Mouse (Mus musculus): Measurements from ENCODE around the gene Csrp1. TPM values are rescaled to one million over a fixed set of nuclear protein-coding genes. Genes with fewer than 3 reads are reported as not detected.

Csrp1 gene
- polyA plus RNA-seq, 1 experiment: 147 TPM

DNA sequence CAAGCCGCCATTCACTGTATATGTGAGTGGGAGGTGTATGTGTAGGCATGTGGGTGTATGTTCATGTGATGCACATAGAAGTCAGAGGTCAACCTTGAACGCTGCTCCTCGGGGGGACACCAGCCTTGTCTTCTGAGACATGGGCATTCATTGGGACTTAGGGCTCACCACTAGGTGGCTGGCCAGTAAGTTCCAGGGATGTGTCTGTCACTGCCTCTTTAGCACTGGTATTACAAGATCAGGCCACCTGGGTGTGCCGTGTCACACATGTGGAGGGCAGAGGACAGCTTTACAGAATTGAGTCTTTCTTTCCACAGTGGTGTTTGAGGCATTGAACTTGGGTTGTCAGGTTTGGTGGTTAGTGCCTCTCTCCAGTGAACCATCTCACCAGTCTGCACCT, 22.4 kb upstream of the Csrp1 start:
- 69% methylated on average over 4 of the region's 4 CpGs for WGBS
- Histone ChIP-seq H3K36me3 (ENCODE audit: control insufficient read depth, insufficient read depth, low read length) (no peaks in the 10 kb centered on the region), H3K27me3 (ENCODE audit: control insufficient read depth, insufficient read depth, low read length) (peaks cover 4% of the 10 kb centered on the region), H3K4me3 (ENCODE audit: low read depth, low read length) (no peak overlapping the region), H3K27ac (ENCODE audit: insufficient read depth, low read depth, low read length) (no peak overlapping the region), H3K4me1 (ENCODE audit: control insufficient read depth, insufficient read depth, insufficient read length, low read length) (no peaks in the 10 kb centered on the region)
- TF ChIP-seq CTCF (IDR thresholded peaks at IDR 0.05; ENCODE audit: extremely low read depth, insufficient read length, insufficient replicate concordance, low read depth, low read length) (no peak), POLR2A (IDR thresholded peaks at IDR 0.05; ENCODE audit: low read depth, low read length) (no peak)

DNA sequence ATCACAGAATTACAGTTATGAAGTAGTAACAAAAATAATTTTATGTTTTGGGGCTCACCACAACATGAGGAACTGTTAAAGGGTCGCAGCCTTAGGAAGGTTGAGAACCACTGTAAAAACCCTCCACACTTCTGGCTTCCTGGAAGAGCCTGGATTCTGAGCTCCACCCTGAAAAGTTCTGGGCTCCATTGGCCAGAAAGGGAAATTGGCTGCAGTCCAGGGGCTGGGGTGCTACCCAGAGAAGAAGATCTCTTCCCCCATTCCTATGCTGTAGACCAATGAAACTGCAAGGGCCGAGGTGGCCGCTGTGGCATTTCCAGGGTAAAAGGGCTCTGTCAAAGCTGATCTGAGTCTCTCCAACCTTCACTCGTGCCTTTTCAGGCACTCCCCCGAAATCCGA, 21.8 kb upstream of the Csrp1 start:
- no peak overlapping the region for H3K4me3 ChIP-seq (ENCODE audit: low read depth, low read length)
- no peaks in the 10 kb centered on the region for H3K4me1 ChIP-seq (ENCODE audit: control insufficient read depth, insufficient read depth, insufficient read length, low read length)
- no peak for TF ChIP-seq CTCF (IDR thresholded peaks at IDR 0.05; ENCODE audit: extremely low read depth, insufficient read length, insufficient replicate concordance, low read depth, low read length)
- no peak for TF ChIP-seq POLR2A (IDR thresholded peaks at IDR 0.05; ENCODE audit: low read depth, low read length)
- no peak overlapping the region for H3K27ac ChIP-seq (ENCODE audit: insufficient read depth, low read depth, low read length)
- no peaks in the 10 kb centered on the region for H3K36me3 ChIP-seq (ENCODE audit: control insufficient read depth, insufficient read depth, low read length)
- peaks cover 4% of the 10 kb centered on the region for H3K27me3 ChIP-seq (ENCODE audit: control insufficient read depth, insufficient read depth, low read length)
- 52% methylated on average over 6 of the region's 6 CpGs for WGBS

DNA sequence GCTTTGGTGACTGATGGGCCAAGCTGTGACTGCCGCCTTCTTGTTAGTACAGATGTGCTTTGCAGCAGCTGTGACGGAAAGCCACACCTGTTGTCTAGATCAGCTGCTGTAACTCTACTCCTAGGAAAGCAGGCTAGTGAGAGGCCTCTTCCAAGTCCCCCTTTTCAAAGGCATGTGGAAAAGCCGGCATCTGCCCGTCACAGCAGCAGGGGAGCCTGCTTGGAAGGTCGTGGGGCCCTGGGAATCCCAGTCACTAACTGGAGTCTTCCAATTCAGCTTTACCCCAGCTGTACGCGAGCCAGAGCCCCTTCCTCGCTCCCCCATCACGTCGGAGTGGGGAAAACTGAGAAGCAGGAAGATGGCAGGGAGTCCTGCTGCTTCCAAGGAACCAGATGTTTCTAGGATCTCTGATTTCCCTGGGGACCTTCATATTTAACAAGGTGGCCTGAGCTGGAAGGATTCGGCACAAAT, 21.4 kb upstream of the Csrp1 start:
- no peak overlapping the region for H3K27ac ChIP-seq (ENCODE audit: insufficient read depth, low read depth, low read length)
- peaks cover 4% of the 10 kb centered on the region for H3K27me3 ChIP-seq (ENCODE audit: control insufficient read depth, insufficient read depth, low read length)
- no peaks in the 10 kb centered on the region for H3K36me3 ChIP-seq (ENCODE audit: control insufficient read depth, insufficient read depth, low read length)
- TF ChIP-seq POLR2A (IDR thresholded peaks at IDR 0.05; ENCODE audit: low read depth, low read length): no peak
- TF ChIP-seq CTCF (IDR thresholded peaks at IDR 0.05; ENCODE audit: extremely low read depth, insufficient read length, insufficient replicate concordance, low read depth, low read length): no peak
- H3K4me1 ChIP-seq (ENCODE audit: control insufficient read depth, insufficient read depth, insufficient read length, low read length): no peaks in the 10 kb centered on the region
- no peak overlapping the region for H3K4me3 ChIP-seq (ENCODE audit: low read depth, low read length)
- WGBS: 42% methylated on average over 11 of the region's 11 CpGs

DNA sequence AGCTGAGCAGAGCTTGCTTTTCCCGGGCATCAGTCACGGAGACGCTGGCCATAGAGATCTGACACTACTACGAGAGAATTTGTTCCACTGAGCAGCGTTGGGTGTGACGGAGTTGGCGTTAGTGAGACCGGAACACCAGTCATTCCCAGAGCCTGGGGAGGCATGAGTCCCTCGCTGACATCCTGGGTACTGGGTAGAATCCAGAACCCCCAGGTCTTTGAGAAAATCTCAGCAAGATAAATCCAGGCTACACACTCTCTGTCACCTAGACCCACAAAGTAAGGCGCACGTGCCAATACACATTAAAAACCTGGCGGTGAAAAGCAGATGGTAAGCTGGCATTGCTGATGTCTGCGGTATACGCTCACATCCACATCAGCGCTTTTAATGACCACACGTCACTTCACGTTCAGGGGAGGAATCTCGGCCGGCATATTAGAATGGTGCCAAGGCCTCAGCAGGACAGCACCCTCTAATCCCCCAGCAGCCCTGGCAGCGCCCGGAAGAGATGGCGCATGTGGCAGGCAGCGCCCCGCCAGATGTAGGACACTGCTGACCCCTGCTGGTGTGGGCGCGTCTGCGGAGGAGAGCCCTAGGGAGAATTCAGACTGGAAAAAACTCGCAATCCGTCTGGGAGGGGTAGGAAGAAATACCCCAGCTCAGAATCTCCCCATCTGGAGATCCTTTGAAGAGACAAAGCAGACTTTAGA, 20.7 kb upstream of the Csrp1 start:
- WGBS: 9% methylated on average over 29 of the region's 29 CpGs
- Histone ChIP-seq H3K36me3 (ENCODE audit: control insufficient read depth, insufficient read depth, low read length) (no peaks in the 10 kb centered on the region), H3K4me1 (ENCODE audit: control insufficient read depth, insufficient read depth, insufficient read length, low read length) (no peaks in the 10 kb centered on the region), H3K27ac (ENCODE audit: insufficient read depth, low read depth, low read length) (no peak overlapping the region), H3K27me3 (ENCODE audit: control insufficient read depth, insufficient read depth, low read length) (peaks cover 4% of the 10 kb centered on the region), H3K4me3 (ENCODE audit: low read depth, low read length) (peak overlapping the region; percentile 40)
- TF ChIP-seq CTCF (IDR thresholded peaks at IDR 0.05; ENCODE audit: extremely low read depth, insufficient read length, insufficient replicate concordance, low read depth, low read length) (peak; percentile 66; the same call in 1 of the 2 replicates), POLR2A (IDR thresholded peaks at IDR 0.05; ENCODE audit: low read depth, low read length) (no peak)

DNA sequence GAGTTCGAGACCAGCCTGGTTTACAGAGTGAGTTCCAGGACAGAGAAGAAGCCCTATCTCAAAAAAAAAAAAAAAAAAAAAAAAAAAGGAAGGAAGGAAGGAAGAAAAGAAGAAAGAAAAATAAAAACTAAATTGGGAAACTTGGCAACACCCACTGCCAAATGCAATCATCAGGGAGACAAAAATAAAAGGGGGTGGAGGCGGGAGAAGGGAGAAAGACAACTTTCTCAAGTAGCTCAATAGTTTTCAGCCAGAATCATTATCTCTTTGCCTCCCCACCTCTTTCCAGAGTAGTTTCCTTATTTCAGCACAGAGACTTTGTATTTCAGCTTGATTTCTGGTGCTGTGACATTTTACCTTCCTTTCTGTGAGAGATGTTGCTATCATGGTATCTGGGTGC, 20.0 kb upstream of the Csrp1 start:
- Histone ChIP-seq H3K4me3 (ENCODE audit: low read depth, low read length) (no peak overlapping the region), H3K36me3 (ENCODE audit: control insufficient read depth, insufficient read depth, low read length) (no peaks in the 10 kb centered on the region), H3K4me1 (ENCODE audit: control insufficient read depth, insufficient read depth, insufficient read length, low read length) (no peaks in the 10 kb centered on the region), H3K27ac (ENCODE audit: insufficient read depth, low read depth, low read length) (no peak overlapping the region), H3K27me3 (ENCODE audit: control insufficient read depth, insufficient read depth, low read length) (peaks cover 4% of the 10 kb centered on the region)
- no peak for TF ChIP-seq CTCF (IDR thresholded peaks at IDR 0.05; ENCODE audit: extremely low read depth, insufficient read length, insufficient replicate concordance, low read depth, low read length)
- no peak for TF ChIP-seq POLR2A (IDR thresholded peaks at IDR 0.05; ENCODE audit: low read depth, low read length)
- 40% methylated on average over 2 of the region's 2 CpGs for WGBS

DNA sequence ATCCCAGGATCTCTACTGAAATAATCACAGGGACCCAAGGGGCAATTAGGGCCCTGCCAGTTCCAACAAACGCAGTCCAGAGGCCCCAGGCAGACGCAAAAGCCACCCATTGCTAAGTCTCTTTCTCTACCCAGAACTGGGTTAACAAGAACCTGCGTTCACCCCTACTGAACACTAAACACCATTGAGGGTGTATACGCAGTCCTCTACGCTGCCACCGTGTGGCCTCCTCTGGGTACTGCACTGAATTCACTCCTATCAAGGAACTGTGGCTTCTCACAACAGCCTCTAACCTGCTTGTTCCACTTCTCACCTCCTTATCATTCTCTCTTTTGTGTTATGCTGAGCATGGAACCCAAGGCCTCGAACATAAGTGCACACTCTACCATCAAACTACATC, 19.3 kb upstream of the Csrp1 start:
- WGBS: under 1% methylated on average over 7 of the region's 7 CpGs
- TF ChIP-seq POLR2A (IDR thresholded peaks at IDR 0.05; ENCODE audit: low read depth, low read length): no peak
- TF ChIP-seq CTCF (IDR thresholded peaks at IDR 0.05; ENCODE audit: extremely low read depth, insufficient read length, insufficient replicate concordance, low read depth, low read length): peak; percentile 80; the same call in 1 of the 2 replicates
- Histone ChIP-seq H3K4me3 (ENCODE audit: low read depth, low read length) (no peak overlapping the region), H3K36me3 (ENCODE audit: control insufficient read depth, insufficient read depth, low read length) (no peaks in the 10 kb centered on the region), H3K27ac (ENCODE audit: insufficient read depth, low read depth, low read length) (no peak overlapping the region), H3K4me1 (ENCODE audit: control insufficient read depth, insufficient read depth, insufficient read length, low read length) (no peaks in the 10 kb centered on the region), H3K27me3 (ENCODE audit: control insufficient read depth, insufficient read depth, low read length) (peaks cover 4% of the 10 kb centered on the region)

DNA sequence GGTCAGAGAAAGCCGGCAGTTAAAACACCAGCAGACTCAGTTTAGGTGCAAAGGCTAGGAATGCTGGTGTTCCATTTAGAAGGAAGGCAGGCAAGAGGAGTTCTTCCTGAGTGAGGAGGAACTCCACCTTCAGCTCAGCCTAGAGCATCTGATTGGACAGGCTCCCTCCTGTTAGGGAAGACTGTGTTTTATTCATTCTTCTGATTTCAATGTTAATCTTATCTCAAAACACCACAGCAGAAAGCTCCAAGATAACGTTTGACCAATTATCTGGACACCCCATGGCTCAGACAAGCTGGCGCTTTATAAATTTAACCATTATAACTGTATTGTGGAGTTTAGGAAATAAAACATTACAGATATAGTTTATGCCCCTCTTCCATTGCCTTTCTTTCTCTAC, 18.5 kb upstream of the Csrp1 start:
- 33% methylated on average over 3 of the region's 3 CpGs for WGBS
- no peak for TF ChIP-seq CTCF (IDR thresholded peaks at IDR 0.05; ENCODE audit: extremely low read depth, insufficient read length, insufficient replicate concordance, low read depth, low read length)
- no peak for TF ChIP-seq POLR2A (IDR thresholded peaks at IDR 0.05; ENCODE audit: low read depth, low read length)
- Histone ChIP-seq H3K36me3 (ENCODE audit: control insufficient read depth, insufficient read depth, low read length) (no peaks in the 10 kb centered on the region), H3K27me3 (ENCODE audit: control insufficient read depth, insufficient read depth, low read length) (peaks cover 4% of the 10 kb centered on the region), H3K27ac (ENCODE audit: insufficient read depth, low read depth, low read length) (no peak overlapping the region), H3K4me1 (ENCODE audit: control insufficient read depth, insufficient read depth, insufficient read length, low read length) (no peaks in the 10 kb centered on the region), H3K4me3 (ENCODE audit: low read depth, low read length) (no peak overlapping the region)
